Mouse (Mus musculus): ENCODE results near the gene Espn.

DNA sequence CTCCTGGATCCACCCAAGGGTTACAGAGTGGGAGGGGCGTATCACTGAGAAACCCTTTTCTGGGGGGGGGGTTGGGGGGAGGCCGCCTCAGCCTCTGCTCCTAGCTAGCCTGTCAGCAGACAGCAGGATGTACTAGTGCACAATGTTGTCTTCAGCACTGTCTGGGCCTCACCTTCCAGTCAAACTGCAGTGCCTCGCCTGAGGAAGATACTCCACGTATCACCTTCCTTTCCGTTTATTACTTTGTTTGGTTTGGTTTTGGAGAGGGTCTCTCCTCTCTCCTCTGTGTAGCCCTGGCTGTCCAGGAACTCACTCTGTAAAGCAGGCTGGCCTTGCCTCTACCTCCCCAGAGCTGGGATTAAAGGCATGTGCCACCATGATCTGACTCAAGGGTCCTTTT lies 19.0 kb downstream of the Espn start:
- no peak for TF ChIP-seq CTCF (conservative IDR thresholded peaks at IDR 0.05; ENCODE audit: insufficient read depth, insufficient read length, low read depth, low read length)
- TF ChIP-seq POLR2A (IDR thresholded peaks at IDR 0.05; ENCODE audit: low read depth, low read length): no peak

Measured in kidney, adult 2 months (tissue).